Mouse (Mus musculus) stomach, postnatal 0 days (tissue): ENCODE results near the gene Ngdn.

Experiments
- CTCF ChIP-seq: IDR thresholded peaks from 2 replicates; pipeline ENCODE4 v1.5.1; 2016; ENCODE audit warnings: antibody characterized with exemption, low read depth, mild to moderate bottlenecking, moderate library complexity
- EP300 ChIP-seq: optimal IDR thresholded peaks from 2 replicates; pipeline ENCODE3; 2016; ENCODE audit warnings: antibody characterized with exemption

GRCm38 (mm10) chr14:55008417-55008816 lies 6.8 kb upstream of the Ngdn start:
- TF ChIP-seq CTCF (no peak), EP300 (no peak)
